Mouse (Mus musculus) midbrain, postnatal 0 days (tissue): ENCODE results near the gene Smarcb1. TPM values are rescaled to one million over a fixed set of nuclear protein-coding genes. Genes with fewer than 3 reads are reported as not detected.

Experiments
- ATAC-seq: fragments of 200-750 bp; cut with Nextera tagmentation; 2 replicates; pipeline ENCODE4 v1.8.0; 2017; ENCODE audit warnings: moderate number of reproducible peaks, mild to moderate bottlenecking, moderate TSS enrichment, moderate library complexity; ENCODE audit not compliant: low FRiP score
- DNase-seq: peaks from one replicate; pipeline ENCODE4 v3.0.0-alpha.2; 2015; ENCODE audit warnings: low spot score
- H3K27ac ChIP-seq: fragments of 300-500 bp; sonication (generic); 2 replicates; pipeline ENCODE4 v1.5.1; 2014; ENCODE audit warnings: low read depth, mild to moderate bottlenecking, low read length, mixed read lengths
- H3K27me3 ChIP-seq: fragments of 300-500 bp; sonication (generic); 2 replicates; pipeline ENCODE4 v1.6.1; 2014; ENCODE audit warnings: low read length, control low read depth, mixed read lengths; ENCODE audit not compliant: insufficient read depth
- H3K36me3 ChIP-seq: fragments of 300-500 bp; sonication (generic); 2 replicates; pipeline ENCODE4 v1.6.1; 2014; ENCODE audit warnings: low read length, control low read depth, mixed read lengths; ENCODE audit not compliant: insufficient read depth
- H3K4me1 ChIP-seq: fragments of 300-500 bp; sonication (generic); 2 replicates; pipeline ENCODE4 v1.6.1; 2014; ENCODE audit warnings: mild to moderate bottlenecking, control low read depth, antibody characterized with exemption, low read length, mixed read lengths; ENCODE audit not compliant: insufficient read depth
- H3K4me2 ChIP-seq: fragments of 300-500 bp; sonication (generic); 2 replicates; pipeline ENCODE4 v1.6.1; 2014; ENCODE audit warnings: low read depth, mild to moderate bottlenecking, low read length, mixed read lengths; ENCODE audit not compliant: poor library complexity, severe bottlenecking
- H3K4me3 ChIP-seq: fragments of 300-500 bp; sonication (generic); 2 replicates; pipeline ENCODE4 v1.5.1; 2014; ENCODE audit warnings: low read depth, mild to moderate bottlenecking, low read length, moderate library complexity
- H3K9ac ChIP-seq: fragments of 300-500 bp; sonication (generic); replicated peaks from 2 replicates; pipeline ENCODE4 v1.6.1; 2014; ENCODE audit warnings: mild to moderate bottlenecking, low read length, moderate library complexity, mixed read lengths; ENCODE audit not compliant: poor library complexity, severe bottlenecking
- H3K9me3 ChIP-seq: fragments of 300-500 bp; sonication (generic); 2 replicates; pipeline ENCODE4 v1.6.1; 2016; ENCODE audit warnings: low read length, control low read depth
- CTCF ChIP-seq: IDR thresholded peaks from 2 replicates; pipeline ENCODE4 v1.5.1; 2016; ENCODE audit warnings: antibody characterized with exemption, mild to moderate bottlenecking
- WGBS: fragments of 180-500 bp; shearing (Covaris S2); extraction: QIAGEN DNeasy Blood & Tissue Kit; methylation state at CpG from one replicate; pipeline ENCODE4 v1.1.7; 2014; 5-methylcytosine and 5-hydroxymethylcytosine counted together
- polyA plus RNA-seq: library from polyadenylated mRNA; unstranded; fragments of >200 nt; fragmentation: Nextera tagmentation; extraction: Ambion mirVana; gene quantifications from 2 replicates; pipeline ENCODE4 v1.2.1, GENCODE M21; 2015
- total RNA-seq: library from RNA; depleted of rRNA; stranded (reverse); fragments of >200 nt; gene quantifications from 2 replicates; pipeline ENCODE4 v1.2.3, GENCODE M21; 2014

The Smarcb1 gene
- total and polyA plus RNA-seq, 2 experiments from 2014 or later = 147 to 205 TPM

DNA sequence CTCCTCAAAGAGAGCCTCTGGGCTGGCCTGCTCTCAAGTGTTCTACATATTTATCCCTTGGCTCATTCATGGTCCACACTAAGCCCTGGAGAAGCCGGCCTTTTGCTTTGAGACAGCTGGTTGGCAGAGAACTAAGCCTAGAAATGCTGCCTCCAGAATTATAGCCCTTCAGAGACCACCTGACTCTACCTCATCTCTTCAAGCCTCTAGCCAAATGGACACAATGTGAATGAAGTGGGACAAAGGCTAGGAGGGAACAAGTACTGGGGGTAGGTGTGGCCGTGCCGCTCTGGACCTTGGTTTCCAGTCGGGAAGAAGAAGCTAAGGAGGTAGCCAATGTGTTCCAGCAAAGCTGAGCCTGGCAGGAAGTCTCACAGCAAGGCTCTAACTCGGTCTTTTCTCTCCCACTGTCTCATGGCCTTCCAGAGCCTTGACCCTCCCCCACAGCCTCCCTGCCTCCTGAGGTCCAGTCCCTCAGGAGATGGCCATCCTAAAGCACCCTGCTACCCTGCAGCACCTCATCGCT, 23.3 kb downstream of the Smarcb1 start:
- Histone ChIP-seq H3K27me3 (no peaks in the 10 kb centered on the region), H3K9ac (no peak overlapping the region), H3K9me3 (no peaks in the 10 kb centered on the region), H3K36me3 (peaks cover 70% of the 10 kb centered on the region), H3K4me2 (no peak overlapping the region), H3K4me1 (peaks cover 4% of the 10 kb centered on the region; the same call in 1 of the 2 replicates), H3K27ac (no peak overlapping the region), H3K4me3 (no peak overlapping the region)
- DNase-seq = no peak
- ATAC-seq = no peak
- no peak for TF ChIP-seq CTCF
- WGBS = 80% methylated on average over 6 of the region's 6 CpGs

DNA sequence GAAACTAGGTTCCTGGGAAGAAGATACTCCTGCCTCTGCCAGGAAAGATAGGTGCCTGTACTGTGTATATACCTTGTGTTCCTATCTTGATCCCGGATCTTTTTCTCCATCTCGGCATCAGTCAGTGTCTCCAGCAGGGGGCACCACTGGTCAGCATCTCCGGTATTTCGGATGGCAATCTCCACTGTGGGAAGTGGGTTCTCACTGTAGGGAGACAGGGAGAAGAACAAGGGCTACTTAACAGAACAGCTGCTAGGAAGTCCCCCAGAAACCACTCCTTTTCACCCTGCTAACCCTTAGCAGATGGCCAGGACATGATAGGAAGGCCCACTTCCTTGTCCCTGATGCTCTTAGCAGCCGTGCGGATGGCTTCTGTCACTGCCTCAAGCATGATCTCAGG, 24.0 kb downstream of the Smarcb1 start:
- Histone ChIP-seq H3K36me3 (peaks cover 63% of the 10 kb centered on the region), H3K4me1 (peaks cover 4% of the 10 kb centered on the region; the same call in 1 of the 2 replicates), H3K4me2 (no peak overlapping the region), H3K9ac (no peak overlapping the region), H3K27me3 (no peaks in the 10 kb centered on the region), H3K4me3 (no peak overlapping the region), H3K27ac (no peak overlapping the region), H3K9me3 (no peaks in the 10 kb centered on the region)
- no peak for ATAC-seq
- whole genome bisulfite sequencing = 31% methylated on average over 6 of the region's 6 CpGs
- peak; percentile 66 for DNase-seq
- TF ChIP-seq CTCF = peak; percentile 84

DNA sequence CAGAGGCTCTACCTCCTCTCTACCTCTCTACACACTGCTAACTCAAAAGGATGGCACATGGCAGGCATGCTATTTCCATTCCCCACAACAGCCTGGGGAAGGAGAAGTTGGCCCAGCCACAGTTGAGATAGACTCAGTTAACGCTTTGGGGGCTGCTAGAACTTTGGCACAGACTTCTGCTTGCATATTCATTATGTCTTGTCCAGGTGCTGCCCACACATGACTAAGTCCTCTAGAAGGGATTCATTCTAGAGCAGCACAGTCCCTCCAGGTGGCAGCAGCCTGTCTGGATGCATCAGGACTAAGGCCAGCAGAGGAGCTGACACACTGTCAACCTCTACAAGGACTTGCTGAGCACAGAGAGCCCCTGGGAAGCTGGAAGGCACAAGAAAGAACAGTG, 25.2 kb downstream of the Smarcb1 start:
- WGBS = 72% methylated on average over 1 of the region's 1 CpGs
- Histone ChIP-seq H3K4me1 (peaks cover 4% of the 10 kb centered on the region; the same call in 1 of the 2 replicates), H3K4me2 (no peak overlapping the region), H3K4me3 (no peak overlapping the region), H3K27me3 (no peaks in the 10 kb centered on the region), H3K27ac (no peak overlapping the region), H3K9me3 (no peaks in the 10 kb centered on the region), H3K9ac (no peak overlapping the region), H3K36me3 (peaks cover 53% of the 10 kb centered on the region)
- no peak for TF ChIP-seq CTCF
- no peak for ATAC-seq
- no peak for DNase-seq

DNA sequence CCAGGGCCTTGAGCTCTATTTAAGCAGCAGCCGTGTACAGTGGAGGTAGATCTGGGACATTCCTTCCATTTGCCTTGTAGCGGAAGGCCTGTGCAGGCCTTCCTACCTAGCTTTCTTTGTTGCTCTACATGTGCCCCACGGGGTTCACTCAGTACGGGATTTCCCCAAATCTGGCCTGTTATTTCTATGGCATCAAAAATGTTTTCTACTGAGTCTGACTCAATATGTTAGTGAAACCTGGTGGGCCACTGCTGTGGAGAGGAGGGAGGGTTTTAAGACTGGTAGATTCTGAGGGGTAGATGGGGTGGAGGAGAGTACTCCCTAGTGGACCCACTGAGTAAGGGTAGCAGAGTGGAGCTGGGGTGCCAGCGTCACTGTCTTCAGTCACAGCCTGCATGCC, 25.7 kb downstream of the Smarcb1 start:
- Histone ChIP-seq H3K4me1 (peaks cover 4% of the 10 kb centered on the region; the same call in 1 of the 2 replicates), H3K27me3 (no peaks in the 10 kb centered on the region), H3K9me3 (no peaks in the 10 kb centered on the region), H3K36me3 (peaks cover 50% of the 10 kb centered on the region), H3K4me2 (no peak overlapping the region), H3K9ac (no peak overlapping the region), H3K4me3 (no peak overlapping the region), H3K27ac (no peak overlapping the region)
- WGBS = 95% methylated on average over 5 of the region's 5 CpGs
- ATAC-seq (no peak), DNase-seq (no peak)
- TF ChIP-seq CTCF = no peak

DNA sequence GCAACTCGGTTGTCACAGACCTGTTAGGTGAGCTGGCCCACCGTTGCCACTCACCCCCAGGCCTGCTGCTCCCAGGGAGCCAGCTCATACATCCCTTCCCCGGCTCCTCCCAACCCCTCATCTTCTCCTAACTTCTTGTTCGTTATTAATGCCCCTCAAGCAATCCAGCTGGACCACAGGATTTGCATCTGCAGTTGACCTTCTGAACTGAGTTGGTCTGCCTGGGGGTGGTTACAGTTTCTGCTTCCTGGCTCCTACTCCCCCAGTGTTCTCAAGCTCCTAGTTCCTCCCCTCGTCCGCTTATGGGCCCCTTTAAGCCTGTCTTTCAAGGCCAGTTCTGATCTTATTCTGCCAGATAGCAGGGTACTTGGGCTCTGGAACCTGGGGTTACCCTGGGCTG, 26.8 kb downstream of the Smarcb1 start:
- ATAC-seq (no peak), DNase-seq (no peak)
- Histone ChIP-seq H3K36me3 (peaks cover 44% of the 10 kb centered on the region), H3K4me3 (no peak overlapping the region), H3K9me3 (no peaks in the 10 kb centered on the region), H3K9ac (no peak overlapping the region), H3K27me3 (no peaks in the 10 kb centered on the region), H3K27ac (no peak overlapping the region), H3K4me1 (peaks cover 4% of the 10 kb centered on the region; the same call in 1 of the 2 replicates), H3K4me2 (no peak overlapping the region)
- 78% methylated on average over 6 of the region's 6 CpGs for WGBS
- TF ChIP-seq CTCF = no peak

DNA sequence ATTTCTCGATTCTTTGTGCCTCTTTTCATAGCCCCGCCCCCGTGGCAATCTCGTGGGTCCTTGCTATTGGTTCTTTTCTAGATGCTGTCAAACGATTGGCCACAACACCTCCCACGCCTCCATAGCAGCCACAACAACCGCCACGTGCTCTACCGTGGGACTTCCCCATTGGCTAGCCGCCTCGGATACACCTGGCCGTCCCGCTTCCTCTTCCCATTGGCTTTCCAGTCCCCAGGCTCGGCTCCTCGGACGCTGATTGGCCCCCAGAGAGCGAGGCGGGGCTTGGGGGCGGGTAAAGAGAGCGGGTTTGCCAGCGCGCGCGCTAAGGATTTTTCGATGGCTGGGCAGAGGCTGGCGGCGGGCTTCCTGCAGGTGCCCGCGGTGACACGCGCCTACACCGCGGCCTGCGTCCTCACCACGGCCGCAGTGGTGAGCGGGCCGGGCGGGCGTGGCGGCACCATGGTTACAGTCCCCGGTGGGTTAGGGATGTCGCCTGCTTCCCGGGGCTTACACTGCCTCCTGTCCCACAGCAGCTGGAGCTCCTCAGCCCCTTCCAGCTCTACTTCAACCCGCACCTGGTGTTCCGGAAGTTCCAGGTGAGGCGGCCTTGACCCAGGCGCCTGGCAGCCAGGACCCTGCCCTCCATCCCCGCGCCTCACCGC, 28.2 kb downstream of the Smarcb1 start, which contains the start of gene Derl3:
Gene Derl3, plus strand, starts transcription at position 325 of the 662 bp plus-strand sequence.
- Histone ChIP-seq H3K9me3 (no peaks in the 10 kb centered on the region), H3K36me3 (peaks cover 34% of the 10 kb centered on the region), H3K4me2 (peak within 1 kb of the TSS; percentile 90), H3K9ac (peak within 1 kb of the TSS; percentile 44), H3K27ac (0 out of 2 replicates have a peak within 1 kb of the TSS, but pooled peaks have one; percentile 32), H3K27me3 (no peaks in the 10 kb centered on the region), H3K4me3 (peak within 1 kb of the TSS; percentile 33), H3K4me1 (peaks cover 4% of the 10 kb centered on the region; the same call in 1 of the 2 replicates)
- peak; percentile 99 for ATAC-seq
- TF ChIP-seq CTCF = no peak
- WGBS = 1% methylated on average over 48 of the region's 51 CpGs
- DNase-seq = peak; percentile 99
